Mouse (Mus musculus): ENCODE results near the gene Magix. TPM values are rescaled to one million over a fixed set of nuclear protein-coding genes. Genes with fewer than 3 reads are reported as not detected.
"Not testable (repeated sequence)": the region's sequence is repeated elsewhere in the genome, so short reads cannot be mapped to it uniquely, and the experiment has no call there.

The Magix gene
- polyA plus RNA-seq, 1 experiment from 2014 or later = 0.28 TPM

DNA sequence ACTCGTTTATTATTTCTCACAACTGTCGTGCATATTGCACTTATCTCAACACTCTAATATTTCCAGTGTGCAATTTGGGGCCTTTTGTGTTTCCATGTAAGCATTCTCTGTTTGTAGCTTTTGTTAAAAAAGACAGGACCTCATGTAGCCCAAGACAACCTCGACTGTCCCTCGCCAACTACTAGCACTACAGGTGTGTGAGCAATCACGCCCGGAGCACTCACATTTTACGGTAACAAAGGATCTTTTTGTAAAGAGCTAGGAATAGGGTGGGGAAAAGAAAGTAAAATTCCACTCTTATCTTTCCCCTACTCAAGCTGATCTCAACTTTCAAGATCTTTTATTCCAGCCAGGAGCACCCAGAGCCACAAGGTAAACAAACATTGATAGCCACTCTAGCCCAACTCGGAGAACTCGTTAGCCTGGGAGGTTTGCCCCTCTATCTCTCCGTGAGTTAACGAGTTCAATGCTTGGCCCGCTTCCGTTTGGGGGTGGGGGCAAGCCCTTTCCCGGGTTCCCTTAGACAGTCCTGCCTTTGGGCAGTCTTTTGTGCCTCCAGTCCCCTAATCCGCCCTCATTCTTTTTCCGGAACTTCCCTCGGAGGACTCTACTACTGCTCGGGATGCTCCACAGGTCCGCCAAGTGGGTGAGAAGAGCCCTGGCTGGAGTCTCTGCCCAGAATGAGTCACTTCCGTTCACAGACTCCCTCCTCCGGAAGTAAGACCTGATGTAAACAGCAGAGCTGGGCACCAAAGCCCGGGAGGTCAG lies 40.6 kb upstream of the Magix start, which contains the start of gene Gm45208:
TSS of gene Gm45208 (plus strand) at position 732 of the 768 bp plus-strand sequence.
- H3K4me2 ChIP-seq (replicated peaks; ENCODE audit: low read depth, low read length) = peak within 1 kb of the TSS; percentile 54
- peak within 1 kb of the TSS; percentile 46 for H3K4me3 ChIP-seq (ENCODE audit: low read length)
- no peaks in the 10 kb centered on the region for H3K27me3 ChIP-seq (ENCODE audit: control insufficient read depth, insufficient read depth, low read length)
- H3K4me1 ChIP-seq (ENCODE audit: control insufficient read depth, insufficient read depth, low read length) = peaks cover 4% of the 10 kb centered on the region; the same call in 1 of the 2 replicates
- WGBS = 34% methylated on average over 22 of the region's 22 CpGs
- peak within 1 kb of the TSS; percentile 88 for H3K27ac ChIP-seq (ENCODE audit: low read depth, low read length)
- no peaks in the 10 kb centered on the region for H3K9me3 ChIP-seq (ENCODE audit: control insufficient read depth, low read length)
- H3K9ac ChIP-seq (ENCODE audit: low read depth, low read length) = peak within 1 kb of the TSS; percentile 53
- H3K36me3 ChIP-seq (ENCODE audit: control insufficient read depth, insufficient read depth, low read length) = no peaks in the 10 kb centered on the region; the same call in 1 of the 2 replicates
- peak; percentile 87 for ATAC-seq (ENCODE audit: low FRiP score, low TSS enrichment)

DNA sequence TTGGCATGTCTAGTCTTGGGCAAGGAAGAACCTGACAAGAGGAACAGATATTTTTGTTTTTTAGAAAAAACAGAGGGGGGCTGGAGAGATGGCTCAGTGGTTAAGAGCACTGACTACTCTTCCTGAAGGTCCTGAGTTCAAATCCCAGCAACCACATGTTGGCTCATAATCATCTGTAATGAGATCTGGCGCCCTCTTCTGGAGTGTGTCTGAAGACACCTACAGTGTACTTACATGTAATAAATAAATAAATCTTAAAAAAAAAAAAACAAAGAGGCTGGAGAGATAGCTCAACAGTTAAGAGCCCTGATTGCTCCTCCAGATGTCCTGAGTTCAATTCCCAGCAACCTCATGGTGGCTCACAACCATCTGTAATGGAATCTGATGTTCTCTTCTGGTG lies 35.0 kb upstream of the Magix start:
- not testable (repeated sequence) for H3K4me1 ChIP-seq (ENCODE audit: control insufficient read depth, insufficient read depth, low read length); H3K9me3 ChIP-seq (ENCODE audit: control insufficient read depth, low read length); H3K27me3 ChIP-seq (ENCODE audit: control insufficient read depth, insufficient read depth, low read length); H3K4me3 ChIP-seq (ENCODE audit: low read length); ATAC-seq (ENCODE audit: low FRiP score, low TSS enrichment); H3K9ac ChIP-seq (ENCODE audit: low read depth, low read length); H3K36me3 ChIP-seq (ENCODE audit: control insufficient read depth, insufficient read depth, low read length); H3K27ac ChIP-seq (ENCODE audit: low read depth, low read length); H3K4me2 ChIP-seq (replicated peaks; ENCODE audit: low read depth, low read length)
- WGBS = 42% methylated on average over 1 of the region's 1 CpGs

DNA sequence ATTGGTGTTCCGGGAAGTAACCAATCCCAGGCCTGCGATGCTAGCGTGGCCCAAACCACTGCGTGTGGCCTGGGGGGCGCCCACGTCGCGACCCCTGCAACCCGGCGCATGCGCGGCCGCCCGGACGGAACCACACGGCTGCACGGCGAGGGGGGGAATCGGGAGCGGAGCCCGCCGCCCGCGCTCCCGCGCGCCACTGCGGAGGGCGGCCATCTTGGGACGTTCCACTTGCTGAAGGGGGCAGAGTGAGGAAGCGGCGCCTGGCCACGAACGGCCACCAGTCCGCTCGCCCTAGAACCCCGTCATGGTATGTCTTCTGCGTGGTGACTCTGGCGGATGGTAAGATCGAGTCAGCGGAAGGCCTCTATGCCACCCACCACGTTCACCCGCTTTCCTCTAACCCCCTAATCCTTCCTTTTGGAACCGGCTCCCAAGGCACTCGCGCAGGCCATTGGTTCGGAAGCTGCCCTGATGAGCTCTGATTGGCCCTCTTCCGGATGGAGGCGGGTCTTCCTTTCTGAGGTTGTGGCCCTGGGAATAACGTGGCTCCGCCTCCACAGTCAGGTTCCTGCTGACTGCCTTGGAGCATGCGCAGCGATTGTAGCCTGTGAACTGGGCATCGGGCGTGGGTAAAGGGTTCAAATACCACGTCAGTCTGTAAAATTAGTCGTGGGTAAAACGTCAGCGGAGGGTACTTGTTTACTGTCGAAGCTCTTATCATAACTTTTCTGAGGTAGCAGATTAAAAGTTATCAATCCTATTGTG lies 33.3 kb upstream of the Magix start, which contains the start of gene Wdr45:
TSS of gene Wdr45 (plus strand) at position 199 of the 765 bp plus-strand sequence.
- ATAC-seq (ENCODE audit: low FRiP score, low TSS enrichment) = peak; percentile 97
- WGBS = 21% methylated on average over 27 of the region's 60 CpGs
- not testable (repeated sequence) for H3K36me3 ChIP-seq (ENCODE audit: control insufficient read depth, insufficient read depth, low read length); H3K9me3 ChIP-seq (ENCODE audit: control insufficient read depth, low read length); H3K27ac ChIP-seq (ENCODE audit: low read depth, low read length); H3K27me3 ChIP-seq (ENCODE audit: control insufficient read depth, insufficient read depth, low read length); H3K4me1 ChIP-seq (ENCODE audit: control insufficient read depth, insufficient read depth, low read length)
- Histone ChIP-seq H3K4me3 (ENCODE audit: low read length) (peak within 1 kb of the TSS; percentile 33; the same call in 1 of the 2 replicates), H3K9ac (ENCODE audit: low read depth, low read length) (peak within 1 kb of the TSS; percentile 48; the same call in 1 of the 2 replicates), H3K4me2 (replicated peaks; ENCODE audit: low read depth, low read length) (peak within 1 kb of the TSS; percentile 36)

DNA sequence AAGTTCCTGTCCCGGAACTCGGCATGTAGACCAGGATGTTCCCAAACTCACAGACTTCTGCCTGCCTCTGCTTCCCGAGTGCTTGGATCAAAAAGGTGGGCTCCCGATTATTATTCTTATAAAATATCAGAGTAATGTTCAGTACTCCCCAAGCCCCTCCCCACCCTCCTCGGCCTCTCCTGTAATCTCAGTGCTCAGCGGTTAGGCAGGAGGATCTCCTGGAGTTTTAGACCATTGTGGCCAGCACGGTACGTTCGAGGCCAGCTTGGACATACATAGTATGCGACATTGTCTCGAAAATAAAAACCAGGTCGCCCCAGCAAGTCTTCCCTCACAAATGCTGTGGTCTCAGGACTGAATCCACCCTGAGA lies 32.7 kb upstream of the Magix start:
- H3K4me1 ChIP-seq (ENCODE audit: control insufficient read depth, insufficient read depth, low read length); H3K27ac ChIP-seq (ENCODE audit: low read depth, low read length): not testable (repeated sequence)
- peak overlapping the region; percentile 48; the same call in 1 of the 2 replicates for H3K9ac ChIP-seq (ENCODE audit: low read depth, low read length)

DNA sequence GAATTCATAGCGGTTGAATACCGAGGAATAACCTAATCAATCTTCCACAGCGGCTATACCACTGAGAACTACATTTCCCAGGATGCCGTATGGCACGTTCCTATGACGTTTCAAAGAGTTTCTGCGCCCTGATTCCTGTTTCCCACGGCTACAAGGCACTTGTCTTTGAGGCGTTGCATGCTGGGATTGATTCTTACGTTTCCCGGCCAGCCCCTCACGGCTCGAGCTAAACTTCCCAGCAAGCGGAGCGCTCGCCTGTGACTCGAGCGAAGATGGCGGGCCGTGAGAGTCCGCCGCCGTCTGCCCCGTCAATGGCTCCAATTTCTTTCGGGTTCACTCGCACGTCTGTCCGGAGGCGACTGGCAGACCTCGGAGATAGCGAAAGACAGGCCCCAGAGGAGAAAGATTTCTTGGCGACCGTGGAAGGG lies 15.9 kb upstream of the Magix start, which contains the start of gene Gpkow:
TSS of gene Gpkow (plus strand) at position 178 of the 428 bp plus-strand sequence.
- WGBS = 16% methylated on average over 33 of the region's 33 CpGs

More for the DNA sequence above, 32.7 kb upstream of the Magix start:
- not testable (repeated sequence) for H3K9me3 ChIP-seq (ENCODE audit: control insufficient read depth, low read length); ATAC-seq (ENCODE audit: low FRiP score, low TSS enrichment); H3K36me3 ChIP-seq (ENCODE audit: control insufficient read depth, insufficient read depth, low read length); H3K27me3 ChIP-seq (ENCODE audit: control insufficient read depth, insufficient read depth, low read length)
- peak overlapping the region; percentile 33; the same call in 1 of the 2 replicates for H3K4me3 ChIP-seq (ENCODE audit: low read length)
- peak overlapping the region; percentile 36 for H3K4me2 ChIP-seq (replicated peaks; ENCODE audit: low read depth, low read length)
- WGBS = 40% methylated on average over 5 of the region's 12 CpGs

DNA sequence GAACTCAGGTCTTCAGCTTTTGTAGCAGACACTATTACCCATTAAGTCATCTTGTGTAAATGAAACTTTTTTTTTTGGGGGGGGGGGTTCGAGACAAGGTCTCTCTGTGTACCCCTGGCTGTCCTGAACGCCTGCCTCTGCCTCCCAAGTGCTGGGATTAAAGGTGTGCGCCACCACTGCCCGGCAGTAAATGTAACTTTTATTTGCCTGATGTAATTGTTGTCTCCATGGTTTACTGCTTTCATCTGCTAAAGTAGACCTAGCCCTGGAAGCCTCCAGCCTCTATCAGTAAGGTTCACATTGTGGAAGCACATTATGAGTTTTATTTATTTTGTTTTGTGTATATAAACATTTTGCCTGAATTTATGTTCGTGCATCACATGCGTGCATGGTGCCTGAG lies 15.5 kb upstream of the Magix start:
- H3K27ac ChIP-seq (ENCODE audit: low read depth, low read length) = no peak overlapping the region
- H3K4me2 ChIP-seq (replicated peaks; ENCODE audit: low read depth, low read length) = peak overlapping the region; percentile 30; the same call in 1 of the 2 replicates
- 35% methylated on average over 6 of the region's 6 CpGs for WGBS
- peak overlapping the region; percentile 61; the same call in 1 of the 2 replicates for H3K4me3 ChIP-seq (ENCODE audit: low read length)
- H3K36me3 ChIP-seq (ENCODE audit: control insufficient read depth, insufficient read depth, low read length) = peaks cover 8% of the 10 kb centered on the region; the same call in 1 of the 2 replicates
- no peaks in the 10 kb centered on the region for H3K9me3 ChIP-seq (ENCODE audit: control insufficient read depth, low read length)
- no peaks in the 10 kb centered on the region for H3K27me3 ChIP-seq (ENCODE audit: control insufficient read depth, insufficient read depth, low read length)
- no peak overlapping the region for H3K9ac ChIP-seq (ENCODE audit: low read depth, low read length)
- ATAC-seq (ENCODE audit: low FRiP score, low TSS enrichment) = no peak; the same call in 1 of the 2 replicates
- no peaks in the 10 kb centered on the region for H3K4me1 ChIP-seq (ENCODE audit: control insufficient read depth, insufficient read depth, low read length)

More for the DNA sequence above, 15.9 kb upstream of the Magix start, which contains the start of gene Gpkow:
- Histone ChIP-seq H3K27me3 (ENCODE audit: control insufficient read depth, insufficient read depth, low read length) (no peaks in the 10 kb centered on the region), H3K36me3 (ENCODE audit: control insufficient read depth, insufficient read depth, low read length) (peaks cover 8% of the 10 kb centered on the region; the same call in 1 of the 2 replicates), H3K27ac (ENCODE audit: low read depth, low read length) (no peak within 1 kb of the TSS), H3K4me1 (ENCODE audit: control insufficient read depth, insufficient read depth, low read length) (no peaks in the 10 kb centered on the region), H3K4me3 (ENCODE audit: low read length) (peak within 1 kb of the TSS; percentile 61), H3K9ac (ENCODE audit: low read depth, low read length) (peak within 1 kb of the TSS; percentile 58), H3K4me2 (replicated peaks; ENCODE audit: low read depth, low read length) (peak within 1 kb of the TSS; percentile 50), H3K9me3 (ENCODE audit: control insufficient read depth, low read length) (no peaks in the 10 kb centered on the region)
- ATAC-seq (ENCODE audit: low FRiP score, low TSS enrichment) = peak; percentile 94

DNA sequence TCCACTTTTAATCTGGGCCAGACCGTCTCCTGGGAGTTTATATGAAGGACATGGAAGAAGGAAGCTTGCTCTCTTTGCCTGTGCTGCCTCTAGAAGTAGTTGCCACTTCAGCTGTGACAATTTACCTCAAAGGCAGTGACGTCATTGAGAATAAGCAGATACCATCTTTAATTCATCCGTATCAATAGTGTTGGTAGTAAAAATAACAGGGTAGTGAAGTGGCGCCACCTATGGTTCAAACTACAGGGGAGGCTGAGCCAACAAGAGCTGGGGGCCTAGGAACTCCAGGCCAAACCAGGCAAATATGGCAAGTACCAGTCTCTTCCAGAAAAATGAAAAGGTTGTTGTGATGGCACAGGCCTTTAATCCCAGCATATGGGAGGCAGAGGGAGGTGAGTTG lies 11.8 kb upstream of the Magix start:
- Histone ChIP-seq H3K27ac (ENCODE audit: low read depth, low read length) (no peak overlapping the region), H3K4me1 (ENCODE audit: control insufficient read depth, insufficient read depth, low read length) (no peaks in the 10 kb centered on the region), H3K36me3 (ENCODE audit: control insufficient read depth, insufficient read depth, low read length) (no peaks in the 10 kb centered on the region), H3K27me3 (ENCODE audit: control insufficient read depth, insufficient read depth, low read length) (no peaks in the 10 kb centered on the region), H3K9ac (ENCODE audit: low read depth, low read length) (no peak overlapping the region), H3K4me2 (replicated peaks; ENCODE audit: low read depth, low read length) (no peak overlapping the region), H3K9me3 (ENCODE audit: control insufficient read depth, low read length) (no peaks in the 10 kb centered on the region), H3K4me3 (ENCODE audit: low read length) (no peak overlapping the region)
- ATAC-seq (ENCODE audit: low FRiP score, low TSS enrichment) = no peak
- WGBS = 43% methylated on average over 4 of the region's 4 CpGs

DNA sequence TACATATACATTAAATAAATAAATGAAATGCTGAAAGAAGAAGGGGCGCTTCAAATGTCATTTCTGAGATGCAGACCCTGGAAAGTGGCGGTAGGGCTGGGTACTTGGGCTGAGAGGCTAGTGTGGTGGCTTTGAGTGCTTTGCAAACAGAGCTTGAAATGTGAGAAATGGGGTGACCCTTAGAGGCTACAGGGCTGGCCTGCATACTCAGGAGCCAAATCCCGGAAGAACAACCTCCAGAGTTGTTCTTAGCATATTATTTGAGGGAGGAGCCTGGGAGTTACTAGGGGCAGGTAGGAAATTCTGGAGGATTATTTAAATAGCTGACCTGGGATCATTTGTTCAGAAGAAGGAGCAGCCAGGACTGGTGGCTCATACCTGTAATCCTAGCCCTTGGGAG lies 9.4 kb upstream of the Magix start:
- H3K9ac ChIP-seq (ENCODE audit: low read depth, low read length) = no peak overlapping the region
- H3K27ac ChIP-seq (ENCODE audit: low read depth, low read length) = no peak overlapping the region
- WGBS = 55% methylated on average over 3 of the region's 3 CpGs

More for the DNA sequence above, 9.4 kb upstream of the Magix start:
- Histone ChIP-seq H3K4me1 (ENCODE audit: control insufficient read depth, insufficient read depth, low read length) (no peaks in the 10 kb centered on the region), H3K4me3 (ENCODE audit: low read length) (no peak overlapping the region), H3K4me2 (replicated peaks; ENCODE audit: low read depth, low read length) (no peak overlapping the region), H3K9me3 (ENCODE audit: control insufficient read depth, low read length) (no peaks in the 10 kb centered on the region), H3K36me3 (ENCODE audit: control insufficient read depth, insufficient read depth, low read length) (no peaks in the 10 kb centered on the region), H3K27me3 (ENCODE audit: control insufficient read depth, insufficient read depth, low read length) (no peaks in the 10 kb centered on the region)
- no peak for ATAC-seq (ENCODE audit: low FRiP score, low TSS enrichment)
